Comparison of ENCODE assay signal across 10 mouse cellular contexts in the genomic region with DNA sequence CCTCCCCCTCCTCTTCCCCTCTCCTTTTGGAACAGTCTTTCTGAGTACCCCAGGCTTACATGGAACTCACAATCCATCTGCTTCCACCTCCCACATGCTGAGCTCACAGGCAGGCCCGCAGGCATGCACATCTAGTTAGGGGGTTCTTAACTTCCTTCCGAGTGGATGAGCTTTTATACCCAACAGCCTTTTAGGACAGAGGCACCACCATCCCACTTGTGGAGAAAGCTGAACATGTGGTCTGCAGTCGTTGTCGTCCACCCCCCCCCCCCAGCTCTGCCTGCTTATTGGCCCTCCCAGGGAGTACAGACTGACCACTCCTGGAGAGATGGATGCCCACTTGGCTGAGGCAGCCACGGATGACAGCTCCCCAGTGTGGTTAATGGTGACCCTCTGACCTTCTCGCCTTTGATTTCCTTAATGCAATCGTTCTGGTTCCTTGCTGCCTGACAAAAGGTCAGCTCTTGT.
DNase-seq lines count a peak whose midpoint lies in the region; ATAC-seq and TF ChIP-seq lines count a peak whose summit lies in the region.
"Had no signal": no experiment of that assay in that cellular context is flagged by ENCODE, and none has a peak within 500 bp of the region (broad histone marks: within the 10 kb centered on the region; RNA-seq: fewer than 3 reads in every experiment).

No protein-coding gene starts in this region.

- H3K36me3 ChIP-seq in hindbrain, embryonic 10.5 days: no peaks in the 10 kb centered on the region
- no peaks in the 10 kb centered on the region for H3K36me3 ChIP-seq in limb, embryonic 10.5 days
- H3K36me3 ChIP-seq in neural tube, embryonic 13.5 days: no peaks in the 10 kb centered on the region
- H3K36me3 ChIP-seq: heart, embryonic 15.5 days had no signal

- no peak overlapping the region for H3K4me3 ChIP-seq in layer of hippocampus, adult 2 months
- peak overlapping the region; percentile 10; the same call in 1 of the 2 replicates for H3K4me3 ChIP-seq in hindbrain, embryonic 10.5 days
- H3K4me3 ChIP-seq in limb, embryonic 10.5 days: peak overlapping the region; percentile 31
- no peak overlapping the region for H3K4me3 ChIP-seq in neural tube, embryonic 13.5 days
- H3K4me3 ChIP-seq: heart, embryonic 15.5 days; myocyte had no signal

- no peak for TF ChIP-seq CTCF in layer of hippocampus, adult 2 months (conservative IDR thresholded peaks at IDR 0.05)

- H3K4me2 ChIP-seq in neural tube, embryonic 13.5 days: no peak overlapping the region
- H3K4me2 ChIP-seq: heart, embryonic 15.5 days had no signal

- H3K9me3 ChIP-seq in hindbrain, embryonic 10.5 days: no peaks in the 10 kb centered on the region
- H3K9me3 ChIP-seq in limb, embryonic 10.5 days (replicated peaks): no peaks in the 10 kb centered on the region
- H3K9me3 ChIP-seq in neural tube, embryonic 13.5 days: no peaks in the 10 kb centered on the region
- H3K9me3 ChIP-seq: heart, embryonic 15.5 days had no signal

- DNase-seq in layer of hippocampus, adult 2 months (ENCODE audit: low spot score in 2 of 2): peak; percentile 54 to 66
- no peak for DNase-seq in layer of hippocampus, postnatal 10 days (ENCODE audit: low spot score in 2 of 2)
- peak; percentile 36 to 53 for DNase-seq in cerebellum, postnatal 25 days
- peak; percentile 90 for DNase-seq in hindbrain, embryonic 10.5 days (ENCODE audit: low spot score)
- peak; percentile 84 for DNase-seq in limb, embryonic 10.5 days (ENCODE audit: low spot score)
- no peak for DNase-seq in thymus, postnatal 14 days

- peak overlapping the region; percentile 87 for H3K27ac ChIP-seq in layer of hippocampus, adult 2 months
- H3K27ac ChIP-seq in hindbrain, embryonic 10.5 days: peak overlapping the region; percentile 82
- H3K27ac ChIP-seq in limb, embryonic 10.5 days: peak overlapping the region; percentile 88
- peak overlapping the region; percentile 42; the same call in 1 of the 2 replicates for H3K27ac ChIP-seq in neural tube, embryonic 13.5 days (replicated peaks)
- H3K27ac ChIP-seq: heart, embryonic 15.5 days had no signal

- whole genome bisulfite sequencing in hindbrain, embryonic 10.5 days: 2% methylated on average over 7 of the region's 7 CpGs
- 2% methylated on average over 7 of the region's 7 CpGs for WGBS in limb, embryonic 10.5 days
- 1% methylated on average over 7 of the region's 7 CpGs for WGBS in neural tube, embryonic 13.5 days

- peak; percentile 75; the same call in 1 of the 2 replicates for ATAC-seq in neural tube, embryonic 13.5 days (ENCODE audit: low read depth)
- ATAC-seq in erythroid progenitor cell, adult 5-6 weeks (replicated peaks; ENCODE audit: low FRiP score, poor library complexity, severe bottlenecking): no peak

- peaks cover 22% of the 10 kb centered on the region for H3K27me3 ChIP-seq in hindbrain, embryonic 10.5 days (ENCODE audit: insufficient read depth, poor library complexity, severe bottlenecking)
- H3K27me3 ChIP-seq in limb, embryonic 10.5 days (ENCODE audit: low read depth, poor library complexity, severe bottlenecking): no peaks in the 10 kb centered on the region
- no peaks in the 10 kb centered on the region for H3K27me3 ChIP-seq in neural tube, embryonic 13.5 days
- H3K27me3 ChIP-seq: heart, embryonic 15.5 days had no signal

- no peak overlapping the region for H3K9ac ChIP-seq in neural tube, embryonic 13.5 days
- H3K9ac ChIP-seq: heart, embryonic 15.5 days had no signal

- peaks cover 30% of the 10 kb centered on the region for H3K4me1 ChIP-seq in hindbrain, embryonic 10.5 days (replicated peaks)
- H3K4me1 ChIP-seq in limb, embryonic 10.5 days: peaks cover 28% of the 10 kb centered on the region
- peaks cover 19% of the 10 kb centered on the region for H3K4me1 ChIP-seq in neural tube, embryonic 13.5 days (replicated peaks)

Comparison
In these comparisons a context has a peak if more than half of its experiments do, and no peak if none do; other contexts are left out.
1. DNase-seq: peak in layer of hippocampus, adult 2 months (2 of 2), cerebellum, postnatal 25 days (2 of 2), hindbrain, embryonic 10.5 days (single experiment) and limb, embryonic 10.5 days (single experiment); none in layer of hippocampus, postnatal 10 days (0 of 2) and thymus, postnatal 14 days (single experiment).
2. H3K4me3 ChIP-seq: peak in hindbrain, embryonic 10.5 days (single experiment) and limb, embryonic 10.5 days (single experiment); none in layer of hippocampus, adult 2 months (single experiment) and neural tube, embryonic 13.5 days (single experiment).
3. Peak in every context shown above with its lines, with median percentiles within 50 percentile points of each other: H3K27ac ChIP-seq.